Mouse (Mus musculus) midbrain, embryonic 10.5 days (tissue): ENCODE data around the gene Cdkn2d. TPM values are rescaled to one million over a fixed set of nuclear protein-coding genes. Genes with fewer than 3 reads are reported as not detected.
"Not testable (repeated sequence)": the region's sequence is repeated elsewhere in the genome, so short reads cannot be mapped to it uniquely, and the experiment has no call there.

Experiments used
- DNase-seq: peaks from one replicate; pipeline ENCODE4 v3.0.0-alpha.2; 2017; ENCODE audit warnings: low spot score
- H3K27ac ChIP-seq: fragments of 300-500 bp; sonication (generic); replicated peaks from 2 replicates; pipeline ENCODE4 v1.5.1; 2016; ENCODE audit warnings: mild to moderate bottlenecking
- H3K27me3 ChIP-seq: fragments of 300-500 bp; sonication (generic); 2 replicates; pipeline ENCODE4 v1.6.1; 2016; ENCODE audit warnings: low read depth, mild to moderate bottlenecking; ENCODE audit not compliant: poor library complexity, severe bottlenecking
- H3K36me3 ChIP-seq: fragments of 300-500 bp; sonication (generic); 2 replicates; pipeline ENCODE4 v1.6.1; 2016; ENCODE audit warnings: mild to moderate bottlenecking, moderate library complexity
- H3K4me1 ChIP-seq: fragments of 300-500 bp; sonication (generic); 2 replicates; pipeline ENCODE4 v1.6.1; 2016
- H3K4me3 ChIP-seq: fragments of 300-500 bp; sonication (generic); 2 replicates; pipeline ENCODE4 v1.5.1; 2016; ENCODE audit warnings: mild to moderate bottlenecking, moderate library complexity
- H3K9me3 ChIP-seq: fragments of 300-500 bp; sonication (generic); replicated peaks from 2 replicates; pipeline ENCODE4 v1.6.1; 2016; ENCODE audit warnings: mild to moderate bottlenecking
- WGBS: fragments of 180-500 bp; shearing (Covaris S2); methylation state at CpG from one replicate; pipeline ENCODE4 v1.1.7; 2016; 5-methylcytosine and 5-hydroxymethylcytosine counted together
- polyA plus RNA-seq: library from polyadenylated mRNA; unstranded; fragments of >200 nt; fragmentation: Nextera tagmentation; extraction: Ambion mirVana; gene quantifications from 2 replicates; pipeline ENCODE4 v1.2.1, GENCODE M21; 2016

Gene Cdkn2d
- polyA plus RNA-seq, 1 experiment from 2014 or later: 51.4 TPM

DNA sequence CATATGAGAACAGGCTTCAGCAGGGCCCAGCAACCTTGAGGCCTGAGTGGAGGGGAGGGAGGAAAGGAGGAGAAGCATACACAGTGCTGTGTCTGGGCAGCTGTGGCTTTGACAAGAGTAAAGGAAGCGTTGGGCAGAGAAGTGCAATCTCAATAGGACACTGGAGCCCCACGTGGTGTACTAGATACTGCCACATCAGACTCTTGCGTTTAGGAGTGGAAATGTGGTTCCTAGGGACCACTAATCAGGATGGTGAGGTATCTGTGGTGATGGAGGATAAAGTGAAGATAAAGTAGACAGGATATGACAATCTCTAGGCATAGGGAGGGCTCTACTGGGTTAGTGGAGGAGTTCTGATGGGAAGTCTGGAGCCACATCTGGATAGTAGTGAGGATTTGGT, 4.5 kb downstream of the Cdkn2d start:
- 76% methylated on average over 3 of the region's 3 CpGs for WGBS

DNA sequence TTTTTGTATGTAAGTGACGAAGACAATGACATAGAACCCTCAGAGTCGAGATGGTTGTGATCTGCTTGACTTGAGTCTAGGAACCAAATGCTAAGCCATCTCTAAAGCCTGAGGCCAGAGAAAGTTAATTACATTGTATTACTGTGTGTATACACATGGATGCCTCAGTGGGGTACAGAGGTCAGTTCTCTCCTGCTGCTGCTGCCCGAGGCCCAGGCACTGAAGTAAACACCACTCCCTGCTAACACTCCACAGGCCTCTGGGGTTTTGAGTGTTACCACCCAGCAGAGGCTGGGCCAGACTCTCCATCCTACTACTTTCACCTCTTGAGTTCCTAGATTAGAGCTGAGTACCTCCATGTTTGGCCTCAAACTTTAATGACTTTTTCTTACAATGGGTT, 7.2 kb downstream of the Cdkn2d start:
- WGBS: 95% methylated on average over 3 of the region's 3 CpGs
- DNase-seq: no peak
- H3K27me3 ChIP-seq: no peaks in the 10 kb centered on the region
- H3K27ac ChIP-seq: no peak overlapping the region
- no peaks in the 10 kb centered on the region for H3K9me3 ChIP-seq
- peaks cover 70% of the 10 kb centered on the region for H3K36me3 ChIP-seq
- no peak overlapping the region for H3K4me3 ChIP-seq
- peaks cover 25% of the 10 kb centered on the region for H3K4me1 ChIP-seq

More for the DNA sequence above, 4.5 kb downstream of the Cdkn2d start:
- peaks cover 46% of the 10 kb centered on the region for H3K36me3 ChIP-seq
- H3K4me1 ChIP-seq: peaks cover 42% of the 10 kb centered on the region
- H3K27me3 ChIP-seq: no peaks in the 10 kb centered on the region
- no peak for DNase-seq
- H3K4me3 ChIP-seq: peak overlapping the region; percentile 89
- no peak overlapping the region for H3K27ac ChIP-seq
- H3K9me3 ChIP-seq: no peaks in the 10 kb centered on the region

DNA sequence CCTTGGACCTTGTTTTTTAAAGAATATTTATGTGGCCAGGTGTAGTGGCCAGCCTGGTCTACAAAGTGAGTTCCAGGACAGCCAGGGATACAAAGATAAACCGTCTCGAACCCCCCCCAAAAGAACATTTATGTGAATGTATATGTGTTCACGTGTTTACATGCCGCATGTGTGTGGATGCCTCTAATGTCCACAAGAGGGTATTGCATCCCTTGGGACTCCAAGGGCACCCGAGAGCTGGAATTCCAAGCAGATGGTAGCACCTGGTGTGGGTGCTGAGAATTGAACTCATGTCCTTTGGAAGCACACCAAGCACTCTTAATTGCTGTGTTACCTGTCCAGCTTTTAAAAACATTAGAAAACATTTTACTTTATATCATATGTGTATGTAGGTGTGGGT, 7.6 kb downstream of the Cdkn2d start:
- H3K4me1 ChIP-seq: peaks cover 21% of the 10 kb centered on the region
- H3K36me3 ChIP-seq: peaks cover 70% of the 10 kb centered on the region
- H3K9me3 ChIP-seq: no peaks in the 10 kb centered on the region
- 88% methylated on average over 5 of the region's 5 CpGs for WGBS
- no peak overlapping the region for H3K4me3 ChIP-seq
- H3K27me3 ChIP-seq: no peaks in the 10 kb centered on the region
- H3K27ac ChIP-seq: no peak overlapping the region
- no peak for DNase-seq

DNA sequence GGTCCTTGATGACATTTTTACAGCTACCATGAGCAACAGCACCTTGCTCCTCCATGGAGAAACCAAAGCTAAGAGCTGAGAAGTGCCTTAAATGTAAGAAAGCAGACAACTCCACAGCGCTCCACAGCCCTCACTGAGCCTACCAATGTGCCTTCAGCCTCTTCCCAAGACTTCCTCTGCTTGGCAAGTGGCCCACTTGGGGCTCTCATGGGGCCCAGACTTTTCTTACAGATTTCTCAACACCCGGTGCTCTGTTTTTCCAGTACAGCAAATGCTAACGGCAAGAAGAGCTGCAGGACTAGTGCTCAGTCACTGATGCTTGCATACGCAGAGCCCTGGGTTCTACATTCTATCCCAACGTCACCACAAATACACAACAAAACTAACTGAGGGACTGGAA, 13.4 kb downstream of the Cdkn2d start:
- no peaks in the 10 kb centered on the region for H3K9me3 ChIP-seq
- no peak overlapping the region for H3K4me3 ChIP-seq
- H3K4me1 ChIP-seq: no peaks in the 10 kb centered on the region
- no peak overlapping the region for H3K27ac ChIP-seq
- no peaks in the 10 kb centered on the region for H3K27me3 ChIP-seq
- H3K36me3 ChIP-seq: peaks cover 99% of the 10 kb centered on the region
- 97% methylated on average over 5 of the region's 5 CpGs for WGBS
- no peak for DNase-seq

DNA sequence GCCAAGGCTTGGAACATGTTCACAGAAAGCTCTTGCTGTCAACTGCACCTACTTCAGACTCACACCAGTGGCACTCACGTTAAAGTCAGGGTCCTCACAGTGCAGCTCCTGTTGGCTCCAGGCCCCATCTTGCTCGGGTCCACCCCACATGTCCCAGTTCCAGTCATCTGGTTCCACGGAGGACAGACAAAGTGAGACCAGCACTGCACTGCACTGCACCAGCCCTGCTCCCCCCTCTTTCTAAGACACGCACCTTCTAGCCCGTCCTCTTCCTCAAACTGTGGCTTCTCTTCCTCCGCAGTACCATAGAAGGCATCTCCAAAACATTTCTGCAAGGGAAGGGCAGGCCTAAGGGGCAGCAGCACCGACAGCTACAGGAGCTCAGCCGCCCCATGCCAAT, 14.9 kb downstream of the Cdkn2d start:
- Histone ChIP-seq H3K4me3 (no peak overlapping the region), H3K36me3 (peaks cover 99% of the 10 kb centered on the region), H3K27ac (no peak overlapping the region), H3K27me3 (no peaks in the 10 kb centered on the region), H3K4me1 (no peaks in the 10 kb centered on the region), H3K9me3 (no peaks in the 10 kb centered on the region)
- WGBS: 88% methylated on average over 8 of the region's 8 CpGs
- DNase-seq: no peak

DNA sequence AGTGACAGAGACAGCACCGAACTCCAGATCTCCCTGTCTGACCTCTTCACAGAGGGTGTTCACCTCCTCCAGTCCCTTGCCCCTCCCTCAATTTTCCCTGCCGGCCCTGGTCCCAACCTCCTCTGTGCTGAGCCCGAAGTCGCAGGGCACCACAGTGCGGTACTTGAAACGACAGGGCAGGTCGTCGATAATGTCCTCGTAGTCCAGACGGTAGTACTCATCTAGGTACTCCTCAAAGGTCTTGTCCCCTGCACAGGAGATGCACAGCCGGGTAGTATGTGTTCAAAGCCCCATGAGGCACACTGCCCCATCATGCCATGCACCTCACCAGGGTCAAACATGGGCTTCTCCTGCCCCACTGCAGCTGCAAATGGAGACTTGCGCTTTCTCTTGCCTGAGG, 15.5 kb downstream of the Cdkn2d start:
- Histone ChIP-seq H3K9me3 (no peaks in the 10 kb centered on the region), H3K27ac (no peak overlapping the region), H3K4me1 (no peaks in the 10 kb centered on the region), H3K27me3 (no peaks in the 10 kb centered on the region), H3K4me3 (no peak overlapping the region), H3K36me3 (peaks cover 99% of the 10 kb centered on the region)
- DNase-seq: no peak
- 90% methylated on average over 12 of the region's 12 CpGs for WGBS

DNA sequence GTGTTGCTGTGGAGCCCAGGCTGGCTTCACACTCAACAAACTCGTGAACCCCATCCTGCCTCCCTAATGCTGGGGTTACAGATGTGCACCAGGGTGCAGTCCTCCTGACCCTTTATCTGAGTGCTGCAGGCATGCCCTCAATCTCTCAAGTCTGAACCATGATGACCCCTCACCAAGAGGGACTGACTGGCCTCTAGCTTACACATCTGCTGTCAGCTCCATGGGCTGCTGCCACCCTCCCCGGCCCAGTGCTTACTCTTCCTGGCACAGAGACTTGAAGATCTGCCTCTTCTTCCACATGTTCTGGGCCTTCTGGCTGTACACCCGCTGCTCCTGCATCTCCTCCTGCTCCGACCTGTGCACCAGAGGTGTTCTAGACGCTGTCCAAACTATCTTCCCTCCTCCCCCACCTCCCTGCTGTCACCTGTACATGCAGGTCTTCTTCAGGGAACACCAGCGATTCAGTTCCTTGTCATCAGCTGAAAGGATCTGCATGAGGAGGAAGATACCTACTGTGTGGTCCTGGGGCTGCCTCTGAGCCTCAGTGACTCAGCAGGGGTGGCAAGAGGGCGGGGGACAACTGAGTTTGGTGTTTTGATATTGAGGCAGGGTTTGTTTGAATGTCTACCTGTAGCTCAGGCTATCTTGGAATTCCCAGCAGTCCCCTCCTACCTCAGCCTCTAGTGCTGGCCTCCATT, 16.0 kb downstream of the Cdkn2d start:
- WGBS: 90% methylated on average over 7 of the region's 7 CpGs
- Histone ChIP-seq H3K4me3 (no peak overlapping the region), H3K9me3 (no peaks in the 10 kb centered on the region), H3K27me3 (no peaks in the 10 kb centered on the region), H3K27ac (no peak overlapping the region), H3K36me3 (peaks cover 100% of the 10 kb centered on the region), H3K4me1 (no peaks in the 10 kb centered on the region)
- DNase-seq: no peak

DNA sequence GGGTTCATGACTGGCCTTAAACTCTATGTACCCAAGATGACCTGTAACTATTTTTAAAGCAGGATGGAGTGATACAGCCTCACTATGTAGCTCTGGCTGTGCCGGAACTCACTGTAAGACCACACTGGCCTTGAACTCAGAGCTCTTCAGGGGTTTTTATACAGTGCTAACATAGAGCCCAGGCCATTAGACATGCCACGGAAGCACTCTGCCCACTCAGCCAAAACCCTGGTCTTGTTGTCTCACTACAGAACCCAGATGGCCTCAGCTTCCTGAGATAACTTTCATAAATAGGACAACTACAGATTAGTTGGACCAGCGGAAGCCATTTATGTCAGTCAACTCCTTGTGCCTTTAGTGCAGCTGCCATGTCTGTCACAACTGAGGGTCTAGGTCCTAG, 16.9 kb downstream of the Cdkn2d start:
- Histone ChIP-seq H3K4me3 (no peak overlapping the region), H3K4me1 (no peaks in the 10 kb centered on the region), H3K9me3 (no peaks in the 10 kb centered on the region), H3K27me3 (no peaks in the 10 kb centered on the region), H3K27ac (no peak overlapping the region), H3K36me3 (peaks cover 99% of the 10 kb centered on the region)
- no peak for DNase-seq
- 93% methylated on average over 3 of the region's 3 CpGs for WGBS

DNA sequence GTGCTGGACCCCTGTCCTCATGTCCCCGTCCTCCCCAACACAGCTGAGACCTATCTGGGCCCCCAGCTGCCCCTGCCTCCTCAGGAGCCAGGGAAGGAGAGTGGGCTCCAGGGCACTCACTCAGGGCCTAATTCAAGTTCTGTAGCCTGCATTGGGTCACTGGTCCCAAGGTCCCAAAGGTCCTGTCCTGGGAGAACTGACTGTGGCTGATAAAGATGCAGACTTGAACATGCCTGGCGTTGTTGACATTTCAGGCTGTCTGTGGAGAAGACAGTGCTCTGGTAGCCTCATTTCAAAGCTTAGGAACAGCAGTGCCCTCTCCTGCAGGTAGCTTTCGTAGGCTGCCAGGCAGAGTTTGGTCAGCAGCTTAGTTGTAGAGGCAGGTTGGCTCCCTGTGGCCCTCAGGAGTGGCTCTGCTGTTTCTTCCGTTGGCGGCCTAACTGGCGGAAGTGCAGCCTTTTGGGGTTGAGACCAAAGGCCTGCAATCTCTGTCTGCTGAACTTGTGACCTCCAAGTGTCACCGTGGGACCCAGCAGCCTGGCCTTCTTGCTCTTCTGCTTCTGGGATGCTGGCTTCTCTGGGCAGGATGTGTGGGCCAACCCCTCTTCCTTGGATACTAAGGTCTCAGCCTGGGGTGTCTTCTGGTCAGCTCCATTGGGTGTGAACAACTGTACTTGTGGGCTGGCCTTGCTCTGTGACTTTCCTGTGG, 17.5 kb downstream of the Cdkn2d start:
- H3K4me1 ChIP-seq: no peaks in the 10 kb centered on the region
- no peaks in the 10 kb centered on the region for H3K27me3 ChIP-seq
- WGBS: 89% methylated on average over 7 of the region's 7 CpGs

DNA sequence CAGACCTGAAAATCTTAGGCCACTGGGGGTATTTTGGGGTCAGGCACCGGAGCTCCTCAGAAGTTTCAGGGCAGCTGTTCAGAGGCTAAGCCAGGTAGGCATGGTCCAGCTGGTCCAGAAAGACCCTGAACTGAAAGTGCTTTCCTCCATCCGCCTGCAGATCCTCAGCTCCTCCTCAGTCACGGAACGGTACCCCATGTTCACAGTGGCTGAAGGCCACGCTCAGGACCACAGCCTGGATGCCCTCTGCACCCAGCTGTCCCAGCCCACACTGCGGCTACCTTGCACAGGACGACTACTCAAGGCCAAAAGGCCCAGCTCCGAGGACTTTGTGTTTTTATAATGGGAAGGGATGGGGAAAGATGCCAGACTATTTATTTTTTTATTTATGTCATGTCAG, 18.1 kb downstream of the Cdkn2d start:
- no peak for DNase-seq
- H3K27me3 ChIP-seq: no peaks in the 10 kb centered on the region
- no peaks in the 10 kb centered on the region for H3K9me3 ChIP-seq
- no peak overlapping the region for H3K4me3 ChIP-seq
- H3K27ac ChIP-seq: no peak overlapping the region
- WGBS: 90% methylated on average over 8 of the region's 8 CpGs
- no peaks in the 10 kb centered on the region for H3K4me1 ChIP-seq
- H3K36me3 ChIP-seq: peaks cover 99% of the 10 kb centered on the region

More for the DNA sequence above, 17.5 kb downstream of the Cdkn2d start:
- DNase-seq: no peak
- Histone ChIP-seq H3K9me3 (no peaks in the 10 kb centered on the region), H3K27ac (no peak overlapping the region), H3K4me3 (no peak overlapping the region), H3K36me3 (peaks cover 99% of the 10 kb centered on the region)

DNA sequence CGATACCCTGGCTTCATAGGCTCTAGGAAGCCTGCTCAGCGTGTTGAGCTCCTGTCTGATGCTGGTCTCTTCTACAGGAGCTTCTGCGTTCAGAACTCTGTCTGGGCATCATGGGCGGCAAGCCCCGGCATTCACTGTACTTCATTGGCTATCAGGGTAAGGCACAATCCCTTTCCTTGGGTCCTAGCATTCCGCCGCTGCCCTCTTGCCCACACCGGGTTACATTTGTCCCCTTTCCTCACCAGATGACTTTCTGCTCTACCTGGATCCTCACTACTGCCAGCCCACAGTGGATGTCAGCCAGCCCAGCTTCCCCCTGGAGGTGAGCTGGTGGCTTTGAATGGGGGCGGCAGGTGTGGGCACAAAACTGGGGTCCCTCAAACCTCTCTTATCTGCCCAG, 18.8 kb downstream of the Cdkn2d start:
- no peak overlapping the region for H3K27ac ChIP-seq
- H3K36me3 ChIP-seq: peaks cover 98% of the 10 kb centered on the region
- H3K4me1 ChIP-seq: no peaks in the 10 kb centered on the region
- H3K9me3 ChIP-seq: no peaks in the 10 kb centered on the region
- 89% methylated on average over 9 of the region's 9 CpGs for WGBS
- DNase-seq: no peak
- H3K4me3 ChIP-seq: no peak overlapping the region
- H3K27me3 ChIP-seq: no peaks in the 10 kb centered on the region

DNA sequence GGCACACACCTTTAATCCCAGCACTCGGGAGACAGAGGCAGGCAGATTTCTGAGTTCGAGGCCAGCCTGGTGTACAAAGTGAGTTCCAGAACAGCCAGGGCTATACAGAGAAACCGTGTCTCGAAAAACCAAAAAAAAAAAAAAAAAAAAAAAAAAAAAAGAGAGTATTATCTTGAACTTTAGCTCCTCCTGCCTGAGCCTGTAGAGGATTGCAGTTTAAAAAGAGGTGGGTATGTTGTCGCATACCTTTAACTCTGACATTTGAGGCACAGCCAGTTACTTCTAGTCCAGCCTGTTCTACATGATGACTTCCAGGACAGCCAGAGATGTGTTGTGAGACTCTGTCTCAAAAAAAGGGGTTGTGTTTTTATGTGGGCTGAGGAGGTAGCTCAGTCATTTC, 21.6 kb downstream of the Cdkn2d start:
- peaks cover 80% of the 10 kb centered on the region for H3K36me3 ChIP-seq
- not testable (repeated sequence) for H3K9me3 ChIP-seq, H3K27ac ChIP-seq, H3K4me3 ChIP-seq, DNase-seq, H3K27me3 ChIP-seq
- peaks cover 21% of the 10 kb centered on the region for H3K4me1 ChIP-seq
- WGBS: 87% methylated on average over 5 of the region's 5 CpGs

DNA sequence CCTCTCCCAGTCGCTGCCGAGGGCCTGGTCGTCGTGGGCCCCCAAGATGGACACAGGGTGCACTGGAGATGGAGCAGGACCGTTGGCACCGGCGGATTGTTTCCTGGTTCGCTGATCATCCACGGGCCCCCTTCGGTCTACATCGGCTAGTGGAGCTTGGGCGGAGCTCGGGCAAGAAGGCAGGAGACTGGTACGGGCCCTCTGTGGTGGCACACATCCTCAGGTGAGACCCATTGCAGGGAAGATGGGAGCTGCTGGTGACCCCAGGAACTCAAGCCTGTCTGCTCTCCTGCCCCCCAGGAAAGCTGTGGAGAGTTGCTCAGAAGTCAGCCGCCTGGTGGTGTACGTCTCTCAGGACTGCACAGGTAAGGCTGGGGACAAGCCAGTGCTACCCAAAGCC, 22.9 kb downstream of the Cdkn2d start:
- WGBS: 94% methylated on average over 16 of the region's 16 CpGs
- Histone ChIP-seq H3K4me3 (no peak overlapping the region), H3K36me3 (peaks cover 67% of the 10 kb centered on the region), H3K27me3 (0 out of 2 replicates have a peak, but pooled peaks cover 3% of the 10 kb centered on the region), H3K27ac (no peak overlapping the region), H3K4me1 (peaks cover 25% of the 10 kb centered on the region), H3K9me3 (no peaks in the 10 kb centered on the region)
- DNase-seq: no peak
